Mouse (Mus musculus): ENCODE data around the gene Vmn2r84.

DNA sequence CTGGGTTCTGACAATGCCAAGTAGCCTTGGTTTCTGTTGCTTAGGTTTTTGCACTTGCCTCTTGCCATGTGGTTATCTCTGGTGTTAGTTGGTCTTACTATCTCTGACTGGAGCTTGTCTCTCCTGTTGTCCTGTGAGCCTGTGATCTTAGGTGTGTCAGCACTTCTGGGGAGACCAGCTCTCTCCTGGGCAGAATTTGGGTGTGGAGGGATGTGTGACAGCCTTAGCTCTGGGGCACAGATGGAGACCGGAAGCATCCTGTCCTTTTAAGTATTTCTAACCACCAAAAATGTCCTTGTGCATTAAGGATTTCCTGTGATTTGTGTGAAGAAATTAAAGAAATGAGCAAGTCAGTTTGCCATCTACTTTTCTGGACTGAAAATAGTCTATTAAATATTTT is 50.1 kb downstream of the Vmn2r84 start:
- TF ChIP-seq POLR2A (IDR thresholded peaks at IDR 0.05; ENCODE audit: control insufficient read depth, low read depth, low read length) (no peak), CTCF (IDR thresholded peaks at IDR 0.05; ENCODE audit: control insufficient read depth, insufficient read depth, insufficient replicate concordance, low read depth, low read length) (no peak)

Measured in testis, adult 2 months (tissue).